Mouse (Mus musculus): ENCODE measurements around the gene Fam71f2.

DNA sequence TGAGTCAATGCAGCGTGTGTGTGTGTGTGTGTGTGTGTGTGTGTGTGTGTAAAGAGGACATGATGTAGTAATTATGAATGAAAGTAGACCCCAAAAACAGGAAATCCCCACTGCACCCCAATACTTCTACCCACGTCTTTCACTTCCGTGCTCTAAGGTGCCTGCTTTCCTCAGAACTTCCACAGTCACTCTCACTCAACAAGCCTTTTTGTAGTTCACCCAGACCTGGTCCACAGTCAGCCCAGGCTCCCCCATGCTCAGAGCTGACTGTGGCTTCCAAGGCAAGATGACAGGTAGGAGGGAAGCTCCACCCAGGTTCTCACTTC lies 15.0 kb upstream of the Fam71f2 start:
- TF ChIP-seq POLR2A (IDR thresholded peaks at IDR 0.05; ENCODE audit: borderline replicate concordance, control insufficient read depth, low read depth, low read length) (no peak), CTCF (IDR thresholded peaks at IDR 0.05; ENCODE audit: control insufficient read depth, insufficient read depth, low read length) (no peak)

Measured in bone marrow, adult 2 months (tissue).